Mouse (Mus musculus) right cerebral cortex, postnatal 4 days (tissue): Measurements from ENCODE around the gene Efcab10.

ENCODE experiments used
- DNase-seq: peaks from one replicate; pipeline ENCODE4 v3.0.0-alpha.2; 2022

The Efcab10 gene

DNA sequence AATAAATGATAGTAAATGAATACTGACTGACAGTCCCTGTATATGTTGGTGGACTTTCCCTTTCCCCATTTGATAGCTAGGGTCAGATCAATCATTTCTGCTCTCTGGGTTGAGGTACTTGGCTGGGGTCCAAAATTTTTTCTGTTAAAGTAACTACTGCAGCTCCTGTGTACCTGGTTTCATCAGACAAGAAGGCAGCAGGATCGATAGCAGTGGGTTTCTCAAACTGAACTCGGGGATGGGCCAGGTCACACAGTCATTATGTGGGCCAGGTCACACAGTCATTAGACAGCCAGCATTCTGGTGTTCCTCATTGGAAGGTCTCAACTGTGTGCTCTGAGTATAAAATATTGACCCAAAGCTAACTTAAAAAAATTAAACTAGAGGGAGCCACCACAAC is 33.1 kb downstream of the Efcab10 start:
- no peak for DNase-seq

DNA sequence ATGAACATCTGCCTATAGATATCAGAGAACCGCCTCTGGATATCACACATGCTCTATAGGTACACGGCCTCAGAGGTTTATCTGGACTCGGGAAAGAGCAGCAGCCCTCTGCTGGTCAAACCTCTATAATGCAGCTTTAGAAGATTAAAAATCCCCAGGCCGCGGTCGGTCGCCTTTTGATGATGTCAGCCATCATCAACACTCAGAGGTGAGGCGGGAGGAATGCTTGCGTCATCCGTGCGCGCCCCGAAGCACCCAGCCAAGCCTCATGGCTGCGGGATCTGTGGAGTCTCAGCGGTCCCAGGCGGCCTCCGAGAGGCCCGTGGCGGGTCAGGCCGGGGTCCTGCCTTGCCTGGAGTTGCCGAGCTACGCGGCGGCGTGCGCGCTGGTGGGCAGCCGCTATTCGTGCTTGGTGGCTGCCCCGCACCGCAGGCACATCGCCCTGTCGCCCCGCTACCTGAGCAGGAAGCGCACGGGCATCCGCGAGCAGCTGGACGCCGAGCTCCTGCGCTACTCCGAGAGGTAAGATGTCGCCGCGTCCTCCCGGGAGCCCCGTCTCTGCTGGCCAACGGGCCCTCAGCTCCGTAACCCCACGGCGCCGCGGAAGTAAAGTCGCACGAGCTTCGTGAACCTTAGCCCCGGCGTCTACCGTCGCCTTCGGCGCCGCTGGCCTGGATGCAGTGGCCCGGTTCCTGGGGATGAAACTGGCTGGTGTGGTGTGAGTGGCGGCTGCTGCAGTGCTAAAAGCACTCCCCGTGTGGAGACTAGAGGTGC is 34.9 kb downstream of the Efcab10 start, which contains the start of gene Twistnb:
Gene Twistnb, plus strand, starts transcription at position 249 of the 774 bp plus-strand sequence.
- DNase-seq, result peak; percentile 99

DNA sequence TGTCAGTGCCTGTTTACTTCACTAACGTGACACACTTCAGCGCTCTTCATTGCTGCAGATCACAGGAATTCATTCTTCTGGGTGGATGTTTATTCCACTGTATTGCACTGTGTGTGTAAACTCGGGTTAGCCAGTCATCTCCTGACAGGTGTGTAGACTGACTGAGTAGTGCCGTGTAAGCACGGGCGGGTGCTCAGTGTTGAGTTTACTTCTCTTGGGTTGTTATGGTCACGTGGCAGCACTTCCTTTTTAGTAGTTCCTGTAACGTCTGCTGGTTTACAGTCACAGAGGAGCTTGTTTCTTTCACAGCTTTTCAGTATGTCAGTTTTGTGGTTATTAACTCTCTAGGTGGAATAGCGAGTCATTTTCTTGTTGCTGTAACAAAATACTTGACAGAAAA is 39.2 kb downstream of the Efcab10 start:
- DNase-seq, result no peak

DNA sequence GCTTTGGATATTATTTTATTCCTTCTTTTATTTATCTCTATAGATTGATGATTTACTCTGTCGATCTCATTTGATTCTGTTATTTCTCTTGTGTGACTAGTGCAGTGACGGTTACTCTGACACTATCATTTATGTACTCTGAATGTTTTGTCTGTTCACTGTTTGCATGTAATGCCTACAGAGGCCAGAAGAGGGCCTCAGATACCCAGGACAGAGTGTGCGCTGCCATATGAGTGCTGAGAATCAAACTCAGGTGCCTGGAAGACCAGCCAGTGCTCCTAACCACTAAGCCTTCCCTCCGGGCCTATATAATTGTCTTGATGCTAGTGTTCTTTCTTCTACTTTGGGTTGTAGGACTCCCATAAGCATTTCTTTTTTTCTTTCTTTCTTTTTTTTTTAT is 40.1 kb downstream of the Efcab10 start:
- DNase-seq, result no peak
